Mouse (Mus musculus) adrenal gland (tissue): ENCODE measurements around the gene Pithd1.

Experiments
- intact Hi-C: fragments of 180-260 bp; cut with DNase I; formaldehyde crosslinking; loops from one replicate; pipeline ENCODE4 v1.15.1; 2025

The Pithd1 gene

DNA sequence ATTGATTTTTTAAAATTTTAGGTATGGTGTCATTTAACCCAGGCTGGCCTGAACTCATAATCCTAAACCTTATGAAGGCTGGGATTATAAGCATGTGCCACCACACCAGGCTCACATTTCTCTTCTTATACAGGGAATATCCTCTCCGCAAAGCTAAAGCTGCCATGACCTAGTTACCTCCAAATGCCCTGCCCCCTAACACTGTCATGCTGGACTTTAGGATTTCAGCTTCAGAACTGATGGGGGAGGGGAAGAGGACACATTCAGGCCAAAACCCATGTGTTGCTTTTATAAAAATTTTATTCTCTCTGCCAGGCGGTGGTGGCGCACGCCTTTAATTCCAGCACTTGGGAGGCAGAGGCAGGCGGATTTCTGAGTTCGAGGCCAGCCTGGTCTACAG is 6.9 kb upstream of the Pithd1 start:
- intact Hi-C loops: no loop called here

DNA sequence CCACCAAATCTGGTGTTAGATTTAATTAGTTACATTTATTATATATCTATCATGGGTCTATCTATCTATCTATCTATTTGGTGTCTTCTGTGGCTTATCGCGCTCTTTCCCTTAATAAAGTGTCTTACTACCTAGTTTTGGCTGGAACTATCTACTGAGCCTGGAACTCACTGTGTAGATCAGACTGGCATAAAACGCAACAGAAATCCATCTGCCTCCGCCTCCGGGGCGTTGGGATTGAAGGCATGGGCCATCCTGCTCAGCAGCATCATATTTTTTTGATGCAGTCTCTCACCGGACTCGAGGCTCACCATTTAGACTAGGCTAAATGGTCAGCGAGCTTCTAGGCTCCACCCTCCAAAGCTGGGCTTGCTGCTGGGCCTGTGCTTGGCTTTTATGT is 650 bp upstream of the Pithd1 start:
- intact Hi-C loops: loop anchor here (10.0 kb wide), 1 partner anchor 297 kb away; the partner anchor contains the start of gene Zfp46

DNA sequence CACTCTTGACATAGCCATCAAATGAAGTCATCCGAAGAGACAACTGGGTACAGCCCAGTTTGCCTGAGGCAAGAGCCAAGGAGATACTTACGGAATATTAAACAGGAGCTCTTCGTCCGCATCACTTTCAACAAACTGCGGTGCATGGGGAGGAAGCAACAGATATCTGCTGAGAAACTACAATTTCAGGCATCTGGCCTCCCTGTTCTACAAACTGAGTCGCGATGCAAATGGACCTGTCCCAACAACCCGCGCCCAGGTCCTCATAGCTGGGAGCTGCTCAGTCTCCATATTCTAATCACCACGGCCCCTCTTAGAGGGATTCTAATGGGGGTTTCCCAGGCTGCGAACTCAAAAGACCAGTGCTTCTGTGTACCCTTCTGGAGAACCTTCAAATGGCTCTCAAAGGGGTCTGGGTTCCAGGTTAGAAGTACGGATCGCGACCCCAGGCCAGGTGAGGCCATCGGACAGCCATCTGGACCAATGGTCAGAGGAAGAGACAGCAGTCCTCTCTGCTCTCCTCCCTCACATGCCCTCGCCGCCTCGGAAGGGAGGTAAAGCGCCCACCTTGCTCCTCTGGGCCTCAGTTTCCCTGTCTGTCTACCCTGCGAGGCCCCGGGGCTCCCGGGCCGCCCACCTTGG is 642 bp downstream of the Pithd1 start:
- intact Hi-C loops: loop anchor here (10.0 kb wide), 1 partner anchor 298 kb away; the partner anchor contains the start of gene Zfp46

DNA sequence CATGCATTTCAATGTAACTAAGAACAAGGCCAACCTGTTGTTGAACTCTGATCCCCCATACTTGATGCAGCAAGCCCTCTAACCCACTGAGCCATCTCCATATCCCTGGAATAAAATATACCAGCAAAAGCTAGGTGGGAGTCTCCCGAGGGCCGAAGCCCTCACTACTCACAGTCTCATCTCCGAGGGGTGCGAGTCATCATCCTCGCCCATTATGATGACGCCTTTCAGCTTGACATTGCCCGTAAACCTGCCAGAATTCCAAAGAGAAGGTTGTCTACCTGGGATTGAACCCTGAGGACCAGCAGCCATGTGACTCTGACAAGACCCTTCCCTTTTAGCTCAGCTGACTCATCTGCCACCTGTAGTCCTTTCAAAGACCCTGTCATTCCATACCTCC is 1.3 kb downstream of the Pithd1 start:
- intact Hi-C loops: loop anchor here (10.0 kb wide), 1 partner anchor 299 kb away; the partner anchor contains the start of gene Zfp46

DNA sequence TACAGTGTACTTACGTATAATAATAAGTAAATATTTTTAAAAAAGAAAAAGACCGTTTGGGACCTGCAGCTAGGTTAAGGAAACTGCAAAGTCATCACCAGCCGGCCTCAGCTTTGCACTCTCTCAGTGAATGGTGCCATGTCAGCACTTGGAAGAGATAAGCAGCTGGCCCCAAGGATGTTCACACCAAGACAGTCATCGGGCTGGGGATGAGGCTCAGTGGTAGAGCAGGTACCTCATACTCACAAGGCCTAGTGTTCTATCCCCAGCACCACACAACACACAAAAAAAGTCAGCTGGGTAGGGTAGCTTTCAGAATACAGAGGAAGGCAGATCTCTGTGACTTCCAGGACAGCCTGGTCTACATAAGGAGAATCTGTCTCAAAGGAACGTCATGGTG is 1.9 kb downstream of the Pithd1 start:
- intact Hi-C loops: loop anchor here (10.0 kb wide), 1 partner anchor 300 kb away; the partner anchor contains the start of gene Zfp46

DNA sequence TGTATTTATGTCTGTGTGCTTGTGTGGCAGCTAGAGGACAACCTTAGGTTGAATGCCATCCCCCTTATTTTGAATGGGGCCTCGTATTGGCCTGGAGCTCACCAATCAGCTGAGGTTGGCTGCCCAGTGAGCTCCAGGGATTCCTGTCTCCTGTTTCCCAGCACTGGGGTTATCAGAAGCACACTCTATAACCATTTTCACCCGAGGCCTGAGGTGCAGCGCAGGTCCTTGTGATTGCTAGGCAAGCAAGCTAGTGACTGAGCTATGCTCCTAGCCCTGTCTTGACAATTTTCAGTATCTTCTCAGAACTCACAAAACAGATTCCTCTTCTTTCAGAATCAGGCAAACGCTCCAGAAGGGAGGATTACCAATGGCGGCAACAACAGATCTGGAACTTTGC is 2.5 kb downstream of the Pithd1 start:
- intact Hi-C loops: loop anchor here (10.0 kb wide), 1 partner anchor 300 kb away; the partner anchor contains the start of gene Zfp46

DNA sequence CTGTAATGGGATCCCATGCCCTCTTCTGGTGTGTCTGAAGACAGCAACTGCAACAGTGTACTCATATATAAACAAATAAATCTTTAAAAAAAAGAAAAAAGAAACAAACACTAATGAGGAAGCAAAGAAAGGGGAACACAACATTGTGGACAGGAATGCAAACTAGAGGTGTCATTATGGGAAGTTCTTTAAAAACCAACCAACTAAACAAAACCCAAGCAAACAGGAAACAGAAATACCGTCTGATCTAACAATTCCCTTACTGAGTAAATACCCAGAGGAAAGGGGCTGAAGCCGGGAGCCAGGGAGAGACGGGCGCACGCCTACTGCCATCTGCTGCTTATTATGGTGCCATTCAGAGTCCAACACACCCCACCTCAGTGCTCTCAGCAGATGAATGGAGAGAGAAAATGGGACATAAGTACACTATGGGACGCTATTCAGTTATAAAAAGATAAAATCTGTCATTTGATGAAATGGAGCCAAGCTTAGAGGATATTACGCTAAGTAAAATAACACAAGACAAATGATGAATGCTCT is 5.5 kb downstream of the Pithd1 start:
- intact Hi-C loops: loop anchor here (10.0 kb wide), 1 partner anchor 303 kb away; the partner anchor contains the start of gene Zfp46

DNA sequence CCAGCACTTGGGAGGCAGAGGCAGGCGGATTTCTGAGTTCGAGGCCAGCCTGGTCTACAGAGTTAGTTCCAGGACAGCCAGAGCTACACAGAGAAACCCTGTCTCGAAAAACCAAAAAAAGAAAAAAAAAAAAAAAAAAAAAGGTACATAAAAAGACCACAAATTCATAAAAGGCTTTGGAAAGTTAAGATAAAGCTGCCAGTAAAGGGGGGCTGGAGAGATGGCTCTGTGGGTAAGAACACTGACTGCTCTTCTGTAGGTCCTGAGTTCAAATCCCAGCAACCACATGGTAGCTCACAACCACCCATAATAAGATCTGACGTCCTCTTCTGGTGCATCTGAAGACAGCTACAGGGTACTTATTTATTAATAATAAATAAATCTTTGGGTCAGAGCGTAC is 6.8 kb downstream of the Pithd1 start:
- intact Hi-C loops: loop anchor here (10.0 kb wide), 1 partner anchor 305 kb away; the partner anchor contains the start of gene Zfp46

DNA sequence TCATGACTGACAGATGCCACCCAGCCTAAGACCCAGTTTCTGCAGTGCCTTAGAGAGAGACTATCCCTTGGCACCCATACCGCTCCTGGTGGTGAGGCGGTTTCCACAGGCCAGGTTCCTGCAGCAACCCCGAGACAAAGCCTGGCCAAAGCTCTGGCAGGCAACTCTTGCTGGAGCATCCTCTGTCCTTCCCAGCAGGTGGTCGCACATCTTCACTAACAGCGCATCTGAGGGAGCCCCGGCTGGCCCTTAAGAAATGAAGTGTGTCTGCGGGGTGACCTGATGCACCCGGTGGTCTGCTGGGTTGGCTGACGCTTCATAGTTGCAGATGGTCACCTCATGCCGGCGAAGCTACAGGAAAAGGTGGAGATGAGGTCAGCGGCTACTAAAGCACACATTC is 10.9 kb downstream of the Pithd1 start:
- intact Hi-C loops: no loop called here

DNA sequence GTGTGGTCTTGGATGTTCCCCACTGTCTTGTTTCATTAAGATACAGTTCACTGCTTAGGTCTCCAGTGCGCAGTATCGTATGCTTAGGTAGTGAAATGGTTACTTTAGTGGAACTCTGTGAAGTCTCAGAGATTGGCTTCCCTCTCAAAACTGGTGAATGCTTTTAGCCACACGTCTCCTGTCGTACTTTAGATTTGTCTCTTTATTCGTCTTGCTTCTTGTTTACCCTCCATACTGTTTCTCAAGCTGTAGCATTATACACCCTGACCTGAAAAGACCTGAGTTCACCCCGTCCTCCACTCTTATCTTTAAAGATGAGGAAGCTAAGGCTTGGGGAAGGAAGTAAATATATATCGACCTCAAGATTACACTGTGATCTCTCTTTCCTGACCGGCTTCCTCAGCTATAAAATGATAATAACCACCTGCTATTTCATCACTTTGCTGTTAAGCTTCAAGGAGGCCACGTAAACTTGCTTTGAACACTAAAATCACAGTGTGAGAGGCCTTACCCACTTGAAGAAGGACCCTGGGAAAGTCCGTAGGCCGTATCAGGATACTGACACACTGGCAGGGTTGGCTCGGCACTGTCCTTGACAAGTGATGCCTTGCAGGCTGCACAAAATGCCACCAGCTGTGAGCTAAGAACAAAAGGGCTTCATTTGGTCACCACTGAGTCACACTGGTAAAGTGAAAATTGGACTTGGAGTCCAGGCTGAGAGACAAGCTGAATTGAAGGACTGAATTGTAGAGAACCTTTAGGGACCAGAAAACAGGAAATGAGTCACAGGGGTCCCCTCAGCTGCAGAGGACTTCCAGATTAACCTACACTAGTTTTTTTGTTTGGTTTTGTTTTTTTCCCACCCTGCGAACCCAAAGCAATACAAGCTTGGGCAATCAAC is 13.9 kb downstream of the Pithd1 start:
- intact Hi-C loops: loop anchor here (5.0 kb wide), 1 partner anchor 79 kb away; the partner anchor contains the start of gene Rpl11

DNA sequence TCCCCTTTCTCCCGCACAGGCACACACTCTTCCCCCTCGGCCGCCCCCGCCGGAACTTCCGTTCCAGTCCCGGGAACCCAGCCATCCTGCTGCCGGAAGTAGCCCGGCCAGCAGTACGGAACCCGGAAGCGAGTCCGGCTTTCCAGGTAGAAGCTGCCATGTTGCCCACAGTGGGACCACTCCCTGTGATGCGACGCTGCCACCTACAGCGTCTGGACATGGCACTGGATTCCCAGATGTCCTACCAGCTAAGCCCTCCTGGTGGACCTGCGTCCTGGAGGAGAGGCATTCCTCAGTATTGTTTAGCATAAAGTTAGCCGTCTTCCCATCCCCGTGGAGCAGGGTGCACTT is 14.5 kb downstream of the Pithd1 start, which contains the start of gene Lypla2:
Gene Lypla2 (minus strand): TSS at position 71 of the 351 bp plus-strand sequence.
- intact Hi-C loops: loop anchor here (5.0 kb wide), 1 partner anchor 80 kb away; the partner anchor contains the start of gene Rpl11

DNA sequence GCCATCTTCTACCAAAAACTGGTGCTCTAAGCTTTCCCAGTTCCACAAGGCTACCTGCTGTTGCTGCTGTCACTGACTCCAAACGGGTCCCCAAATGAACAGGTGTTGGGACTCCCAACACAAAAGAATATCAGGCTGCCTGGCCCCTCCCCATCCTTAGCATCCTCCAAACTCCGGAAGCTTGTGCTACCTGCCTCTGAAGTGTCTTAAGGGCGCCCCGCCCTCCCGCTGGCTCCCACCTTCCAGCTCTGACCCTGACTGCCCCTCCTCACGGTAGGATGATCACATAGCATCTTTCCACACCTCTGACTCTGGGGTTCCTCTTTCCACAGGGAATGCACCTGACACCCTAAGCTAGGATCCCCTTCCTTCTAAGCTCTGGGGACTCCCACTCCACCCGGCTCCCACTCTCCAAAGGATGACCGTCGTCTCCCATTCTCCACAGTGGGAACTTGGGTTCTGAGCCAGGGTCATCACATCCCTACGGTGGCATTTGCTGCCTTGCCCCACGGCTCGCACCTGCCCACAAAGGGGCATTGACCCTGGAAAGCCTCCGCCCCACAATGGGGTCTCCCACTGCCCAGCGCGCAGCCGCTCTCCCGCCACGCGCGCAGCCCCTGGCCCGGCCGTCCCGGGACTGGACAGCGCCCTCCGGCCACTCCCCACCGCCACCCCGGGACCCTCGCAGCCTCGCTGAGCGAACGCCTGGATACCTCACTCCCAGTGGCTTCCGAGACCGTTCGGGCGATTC is 15.1 kb downstream of the Pithd1 start:
- intact Hi-C loops: loop anchor here (5.0 kb wide), 1 partner anchor 80 kb away; the partner anchor contains the start of gene Rpl11

DNA sequence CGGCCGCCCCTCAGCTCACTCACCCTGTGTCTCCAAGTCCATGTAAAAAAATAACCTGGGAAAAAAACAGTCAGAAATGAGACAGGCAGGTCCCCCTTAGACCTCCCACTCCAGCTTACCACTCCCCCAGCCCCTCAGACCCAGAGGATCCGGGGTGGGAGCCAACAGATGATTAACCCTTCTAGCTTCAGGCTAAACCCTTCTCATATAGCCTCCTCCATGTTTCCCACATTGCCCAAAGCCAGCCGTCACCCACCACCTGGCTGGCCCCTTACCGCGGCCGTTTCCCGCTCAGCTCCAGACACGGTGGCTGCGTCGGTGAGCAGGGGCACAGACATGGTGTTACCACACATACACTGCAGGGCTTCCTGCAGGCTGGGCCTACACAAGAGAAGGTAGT is 16.5 kb downstream of the Pithd1 start:
- intact Hi-C loops: loop anchor here (5.0 kb wide), 1 partner anchor 82 kb away; the partner anchor contains the start of gene Rpl11

DNA sequence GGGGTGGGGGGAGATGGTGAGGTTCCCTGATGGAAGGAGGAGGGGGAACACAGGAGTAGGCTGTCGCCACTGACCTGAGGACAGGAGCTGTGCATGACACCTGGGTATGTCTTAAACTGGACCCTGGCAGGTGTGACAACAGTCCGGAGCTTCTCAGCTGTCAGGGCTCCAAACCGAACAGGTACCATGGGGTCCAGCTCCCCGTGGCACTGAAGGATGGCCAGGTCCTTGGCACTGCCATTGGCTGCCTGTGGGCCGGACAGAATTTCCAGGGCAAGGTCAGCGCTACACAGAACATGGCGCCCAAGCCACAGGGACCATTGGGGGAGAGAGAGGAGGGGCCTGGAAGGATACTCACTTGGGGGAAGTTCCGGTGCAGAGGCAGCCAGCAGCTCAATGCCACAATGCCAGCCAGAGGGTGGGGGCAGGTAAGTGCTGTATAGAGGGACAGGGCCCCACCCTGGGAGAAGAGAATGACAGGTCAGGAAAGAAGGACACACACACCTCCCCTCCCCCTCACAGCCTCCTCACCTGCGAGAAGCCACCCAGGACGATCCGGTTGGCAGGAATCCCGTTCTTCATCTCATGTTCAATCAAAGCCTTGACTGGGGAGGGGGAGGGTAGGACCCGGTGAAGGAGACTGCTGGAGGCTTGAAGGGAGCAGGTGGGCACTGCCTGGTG is 17.9 kb downstream of the Pithd1 start:
- intact Hi-C loops: loop anchor here (10.0 kb wide), 1 partner anchor 186 kb away; no protein-coding TSS in a partner anchor

DNA sequence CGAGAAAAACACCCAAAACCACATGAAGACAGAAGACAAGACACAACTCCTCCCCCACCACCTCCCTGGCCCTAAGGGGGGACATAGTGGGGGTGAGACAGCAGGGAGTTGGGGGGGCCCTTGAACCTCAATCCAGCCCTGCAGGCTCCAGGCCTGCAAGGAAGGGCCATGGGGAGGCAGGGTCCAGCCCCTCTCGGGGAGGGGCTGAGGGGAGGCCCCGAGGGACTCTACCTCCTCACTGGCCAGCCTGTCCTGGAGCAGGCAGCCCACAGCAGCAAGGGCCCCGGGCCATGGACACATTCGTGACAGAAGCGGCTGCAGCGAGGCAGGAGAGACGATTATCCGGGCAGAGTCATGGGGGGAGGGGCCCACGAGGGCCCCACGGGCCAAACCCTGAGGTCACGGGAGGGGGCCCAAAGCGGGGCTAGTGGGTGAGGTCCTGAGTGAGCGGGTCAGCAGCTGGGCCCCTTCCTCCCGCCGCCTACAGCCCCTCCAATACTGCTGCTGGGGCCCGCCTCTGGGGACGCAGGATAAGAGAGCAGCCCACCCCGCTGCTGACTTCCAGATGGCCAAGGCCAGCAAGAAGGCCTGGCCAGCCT is 18.7 kb downstream of the Pithd1 start:
- intact Hi-C loops: loop anchor here (10.0 kb wide), 1 partner anchor 186 kb away; no protein-coding TSS in a partner anchor

DNA sequence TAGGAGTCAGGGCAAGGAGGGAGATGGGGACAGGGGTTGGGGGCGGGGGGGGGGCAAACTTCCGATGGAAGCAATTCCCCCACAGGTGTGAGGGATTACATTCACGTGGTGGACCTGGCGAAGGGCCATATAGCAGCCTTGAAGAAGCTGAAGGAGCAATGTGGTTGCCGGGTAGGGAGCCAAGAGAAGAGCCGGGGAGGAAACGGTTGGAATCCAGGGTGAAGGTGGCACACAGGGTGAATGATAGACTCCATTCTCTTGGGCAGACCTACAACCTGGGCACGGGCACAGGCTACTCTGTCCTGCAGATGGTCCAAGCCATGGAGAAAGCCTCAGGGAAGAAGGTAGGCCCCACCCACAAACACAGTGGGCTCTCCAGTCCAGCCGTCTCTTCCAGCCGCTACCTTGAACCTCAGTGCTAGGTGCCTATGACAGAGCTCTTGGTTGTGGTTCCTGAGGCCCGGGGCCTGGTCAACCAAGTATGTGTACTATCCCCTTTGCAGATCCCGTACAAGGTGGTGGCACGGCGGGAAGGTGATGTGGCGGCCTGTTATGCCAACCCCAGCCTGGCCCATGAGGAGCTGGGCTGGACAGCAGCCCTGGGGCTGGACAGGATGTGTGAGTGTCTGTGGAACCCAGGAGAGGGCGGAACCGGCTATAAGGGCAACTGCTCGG is 19.8 kb downstream of the Pithd1 start:
- intact Hi-C loops: loop anchor here (10.0 kb wide), 1 partner anchor 188 kb away; no protein-coding TSS in a partner anchor

DNA sequence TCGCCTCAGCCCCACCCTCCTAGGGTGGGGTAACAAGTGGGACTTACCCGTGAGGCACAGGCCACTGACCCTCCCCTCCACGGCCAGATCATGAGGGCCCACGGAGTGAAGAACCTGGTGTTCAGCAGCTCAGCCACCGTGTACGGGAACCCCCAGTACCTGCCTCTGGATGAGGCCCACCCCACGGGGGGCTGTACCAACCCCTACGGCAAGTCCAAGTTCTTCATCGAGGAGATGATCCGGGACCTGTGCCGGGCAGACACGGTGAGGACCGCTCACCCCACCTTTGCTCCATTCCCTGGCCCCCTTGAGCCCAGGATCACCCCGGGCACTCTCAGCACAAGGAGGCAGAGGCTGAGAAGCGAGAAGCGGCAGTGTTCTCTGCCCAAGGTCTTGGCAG is 20.8 kb downstream of the Pithd1 start:
- intact Hi-C loops: loop anchor here (10.0 kb wide), 1 partner anchor 189 kb away; no protein-coding TSS in a partner anchor

DNA sequence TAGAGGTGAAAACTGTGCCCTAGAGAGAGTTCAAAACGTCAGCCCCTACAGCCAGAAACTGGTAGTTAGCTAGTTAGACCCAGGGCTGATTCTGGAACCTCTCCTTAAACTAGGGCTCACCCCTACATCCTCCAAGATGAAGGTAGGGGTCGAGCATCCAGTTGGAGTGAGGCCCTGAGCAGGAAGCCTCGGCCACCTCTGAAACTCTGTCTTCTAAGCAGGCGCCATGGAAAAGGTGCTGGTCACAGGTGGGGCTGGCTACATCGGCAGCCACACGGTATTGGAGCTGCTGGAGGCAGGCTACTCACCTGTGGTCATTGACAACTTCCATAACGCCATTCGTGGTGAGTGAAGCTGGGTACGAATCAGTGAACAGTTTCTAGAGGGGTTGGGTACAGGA is 22.0 kb downstream of the Pithd1 start:
- intact Hi-C loops: loop anchor here (10.0 kb wide), 1 partner anchor 190 kb away; no protein-coding TSS in a partner anchor

DNA sequence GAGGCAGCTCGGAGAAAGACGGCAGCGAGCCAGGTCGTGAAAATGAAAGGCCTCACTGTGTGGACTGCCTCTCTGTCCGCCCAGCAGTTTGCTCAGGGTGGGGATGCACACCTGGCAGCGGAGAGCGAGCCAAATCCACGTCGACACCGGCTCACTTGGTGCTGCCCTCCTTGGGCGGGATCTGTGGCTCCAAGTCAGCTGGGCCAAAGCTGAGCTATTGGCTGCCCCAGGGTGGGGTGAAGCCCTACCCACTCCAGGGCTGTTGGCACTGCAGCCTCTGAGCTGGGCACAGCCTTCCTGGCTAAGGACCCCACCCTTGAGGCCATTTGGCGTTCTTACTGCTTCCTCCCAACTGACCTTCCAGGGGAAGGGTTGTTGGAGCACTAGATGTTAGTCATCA is 22.6 kb downstream of the Pithd1 start:
- intact Hi-C loops: loop anchor here (10.0 kb wide), 1 partner anchor 190 kb away; no protein-coding TSS in a partner anchor
